Mouse (Mus musculus): ENCODE measurements around the gene Hyal2.
A peak's percentile ranks its signal among the peaks of the same experiment; 100 is the strongest.
"Not testable (repeated sequence)": the region's sequence is repeated elsewhere in the genome, so short reads cannot be mapped to it uniquely, and the experiment has no call there.

Gene Hyal2

DNA sequence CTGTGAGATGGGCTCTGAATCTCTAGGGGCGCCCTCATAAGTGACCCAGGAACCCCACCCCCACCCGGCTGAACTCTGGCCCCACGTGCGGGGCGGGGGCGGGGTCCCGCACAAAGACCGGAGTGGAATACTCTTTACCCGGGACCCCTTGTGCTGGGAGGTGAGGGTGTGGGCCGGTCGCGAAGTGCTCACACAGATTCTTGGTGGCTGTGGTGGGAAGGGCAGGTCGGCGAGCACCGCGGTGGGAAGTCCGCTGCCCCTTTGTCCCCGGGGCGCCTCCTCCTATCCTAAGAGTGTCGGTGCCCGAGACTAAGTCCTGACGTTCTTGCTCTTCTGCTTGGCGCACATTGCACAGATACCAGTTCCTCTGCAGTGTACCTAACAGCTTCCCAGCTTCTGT, 1.5 kb downstream of the Hyal2 start:
- DNase-seq (ENCODE audit: low spot score): no peak

DNA sequence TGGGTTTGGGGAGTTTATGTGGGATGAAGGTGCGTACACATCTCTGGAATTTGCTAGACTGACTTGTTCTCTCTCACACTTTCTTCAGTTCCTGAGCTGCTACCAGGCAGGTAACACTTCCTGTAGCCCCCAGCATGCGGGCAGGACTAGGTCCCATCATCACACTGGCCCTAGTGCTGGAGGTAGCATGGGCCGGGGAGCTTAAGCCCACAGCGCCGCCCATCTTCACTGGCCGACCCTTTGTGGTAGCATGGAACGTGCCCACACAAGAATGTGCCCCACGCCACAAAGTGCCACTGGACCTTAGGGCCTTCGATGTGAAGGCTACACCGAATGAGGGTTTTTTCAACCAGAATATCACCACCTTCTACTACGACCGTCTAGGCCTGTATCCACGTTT, 2.3 kb downstream of the Hyal2 start:
- DNase-seq (ENCODE audit: low spot score): no peak

DNA sequence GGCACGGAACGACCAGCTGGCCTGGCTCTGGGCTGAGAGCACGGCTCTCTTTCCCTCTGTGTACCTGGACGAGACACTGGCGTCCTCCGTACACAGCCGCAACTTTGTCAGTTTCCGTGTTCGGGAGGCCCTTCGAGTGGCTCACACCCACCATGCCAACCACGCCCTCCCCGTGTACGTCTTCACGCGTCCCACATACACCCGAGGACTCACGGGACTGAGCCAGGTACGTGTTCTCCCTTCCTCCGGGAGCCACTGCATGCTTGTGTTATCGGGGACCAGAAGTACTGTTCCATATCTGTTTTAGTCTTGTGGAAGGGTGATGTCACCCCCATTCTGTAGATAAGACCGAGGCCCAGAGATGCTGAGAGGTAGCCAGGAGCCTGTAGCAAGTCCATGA, 3.1 kb downstream of the Hyal2 start:
- no peak for DNase-seq (ENCODE audit: low spot score)

DNA sequence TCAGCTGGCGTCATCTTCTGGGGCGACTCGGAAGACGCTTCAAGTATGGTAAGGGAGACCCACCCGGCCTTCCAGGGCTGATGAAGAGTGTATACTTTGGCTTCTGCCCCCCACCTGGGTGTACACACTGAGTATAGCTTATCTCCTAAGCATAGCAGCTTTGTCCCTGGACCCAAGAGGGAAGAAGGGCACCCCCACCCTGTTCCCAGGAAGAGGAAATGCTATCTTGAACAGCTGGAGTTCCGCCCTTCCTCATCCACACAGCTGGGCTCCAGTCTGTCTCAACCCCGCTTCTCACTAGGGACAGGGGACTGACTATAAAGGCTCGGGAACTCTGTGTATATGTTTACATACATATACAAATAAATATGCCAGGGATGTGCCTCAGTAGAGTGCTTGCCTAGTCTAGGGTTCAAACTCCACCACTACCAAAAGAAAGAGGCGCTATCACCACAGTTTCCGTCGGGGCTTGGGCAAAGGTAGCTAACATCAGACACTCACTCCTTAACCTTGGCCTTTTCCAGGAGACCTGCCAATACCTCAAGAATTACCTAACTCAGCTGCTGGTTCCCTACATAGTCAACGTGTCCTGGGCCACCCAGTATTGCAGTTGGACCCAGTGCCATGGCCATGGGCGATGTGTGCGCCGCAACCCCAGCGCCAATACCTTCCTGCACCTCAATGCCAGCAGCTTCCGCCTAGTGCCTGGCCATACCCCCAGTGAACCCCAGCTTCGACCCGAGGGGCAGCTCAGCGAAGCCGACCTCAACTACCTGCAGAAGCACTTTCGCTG, 4.0 kb downstream of the Hyal2 start:
- no peak for DNase-seq (ENCODE audit: low spot score)

DNA sequence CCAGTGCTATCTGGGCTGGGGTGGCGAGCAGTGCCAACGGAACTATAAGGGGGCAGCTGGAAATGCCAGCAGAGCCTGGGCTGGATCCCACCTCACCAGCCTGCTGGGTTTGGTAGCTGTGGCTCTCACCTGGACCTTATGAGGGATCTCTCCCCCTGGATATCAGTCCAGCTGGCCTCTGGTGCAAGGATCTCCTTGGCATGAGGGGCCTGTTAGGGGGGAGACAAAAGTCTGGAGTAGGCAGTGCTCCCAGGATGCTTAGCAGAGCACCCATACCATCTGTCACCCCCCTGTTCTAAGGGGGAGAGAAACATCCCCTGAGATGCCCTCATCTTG, 4.5 kb downstream of the Hyal2 start:
- DNase-seq (ENCODE audit: low spot score): no peak

DNA sequence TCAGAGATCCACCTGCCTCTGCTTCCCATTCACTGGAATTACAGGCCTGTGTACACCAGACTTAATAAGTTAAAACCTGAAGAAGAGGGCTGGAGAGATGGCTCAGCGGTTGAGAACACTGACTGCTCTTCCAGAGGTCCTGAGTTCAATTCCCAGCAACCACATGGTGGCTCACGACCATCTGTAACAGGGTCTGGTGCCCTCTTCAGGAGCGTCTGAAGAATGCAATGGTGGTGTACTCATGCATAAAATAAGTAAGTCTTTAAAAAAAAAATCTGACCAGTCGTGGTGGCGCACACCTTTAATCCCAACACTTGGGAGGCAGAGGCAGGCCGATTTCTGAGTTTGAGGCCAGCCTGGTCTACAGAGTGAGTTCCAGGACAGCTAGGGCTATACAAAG, 6.0 kb downstream of the Hyal2 start:
- not testable (repeated sequence) for DNase-seq (ENCODE audit: low spot score)

DNA sequence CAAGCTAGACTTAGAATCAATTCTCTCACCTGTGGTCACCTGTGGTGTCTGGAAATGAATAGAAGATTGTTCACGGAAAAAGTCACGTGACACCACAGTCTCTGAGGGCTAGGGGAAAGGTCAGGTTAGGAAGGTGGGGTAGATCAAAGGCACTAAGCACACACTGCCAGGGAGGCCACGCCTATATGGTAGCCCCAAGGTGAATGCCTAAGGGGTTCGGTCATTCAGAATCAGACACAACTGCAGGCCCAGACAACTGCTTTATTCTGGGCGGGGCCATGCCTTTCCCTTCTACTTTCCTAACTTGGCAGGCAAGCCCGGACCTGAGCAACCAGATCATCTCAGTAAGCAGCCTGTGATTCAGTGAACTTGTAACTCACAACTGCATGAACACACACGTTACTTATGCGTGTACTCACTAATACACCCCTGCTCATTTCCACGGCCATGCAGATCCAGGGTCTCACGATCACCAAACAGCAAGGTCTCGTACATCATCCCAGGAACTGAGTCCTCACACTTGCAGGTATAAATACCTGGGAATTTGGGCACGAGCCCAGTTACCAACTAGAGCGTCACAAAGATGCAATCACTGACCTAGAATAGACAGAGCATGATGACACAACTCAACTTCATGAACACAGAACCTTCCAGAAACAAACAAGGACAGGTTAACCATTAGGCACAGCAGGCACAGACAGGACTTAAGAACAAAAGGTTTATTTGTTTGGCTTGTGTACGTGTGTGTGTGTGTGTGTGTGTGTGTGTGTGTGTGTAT, 8.0 kb downstream of the Hyal2 start:
- no peak for DNase-seq (ENCODE audit: low spot score)

DNA sequence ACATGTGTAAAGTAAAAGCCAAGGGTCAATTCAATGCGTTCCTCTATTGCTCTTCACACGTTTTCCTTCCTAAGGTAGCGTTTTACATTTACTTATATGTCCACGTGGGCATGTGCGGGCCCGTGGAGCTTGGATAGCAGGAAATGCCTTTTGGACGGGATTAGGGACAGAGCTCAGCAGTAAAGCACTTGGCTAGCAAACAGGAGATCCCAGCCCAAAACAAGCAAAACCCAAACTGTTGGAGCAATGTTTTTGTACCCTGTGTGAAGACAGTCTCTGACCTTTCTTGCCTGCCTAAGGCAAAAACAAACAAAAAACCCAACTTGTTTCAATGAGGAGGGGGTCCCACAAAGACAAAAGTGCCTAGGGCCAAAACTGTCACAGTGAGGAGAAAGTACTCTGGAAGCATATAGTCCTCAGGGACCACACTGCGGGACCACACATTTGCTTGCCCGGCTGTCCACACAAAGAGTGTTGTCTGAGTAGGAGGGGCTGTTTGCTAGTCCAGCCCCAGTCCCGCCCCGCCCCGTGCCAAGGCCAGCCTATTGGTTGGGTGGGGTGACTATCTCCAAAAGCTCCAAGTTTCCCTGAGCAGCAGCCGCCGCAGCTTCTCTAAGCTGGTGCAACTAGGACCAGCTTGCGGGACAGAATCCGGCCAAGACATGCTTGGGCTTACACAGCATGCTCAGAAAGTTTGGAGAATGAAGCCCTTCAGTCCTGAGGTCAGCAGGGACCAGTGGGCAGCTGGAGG, 8.8 kb downstream of the Hyal2 start, which contains the start of gene Hyal1:
Hyal1 (plus strand) TSS at position 571 of the 751 bp plus-strand sequence.
- DNase-seq (ENCODE audit: low spot score): no peak

DNA sequence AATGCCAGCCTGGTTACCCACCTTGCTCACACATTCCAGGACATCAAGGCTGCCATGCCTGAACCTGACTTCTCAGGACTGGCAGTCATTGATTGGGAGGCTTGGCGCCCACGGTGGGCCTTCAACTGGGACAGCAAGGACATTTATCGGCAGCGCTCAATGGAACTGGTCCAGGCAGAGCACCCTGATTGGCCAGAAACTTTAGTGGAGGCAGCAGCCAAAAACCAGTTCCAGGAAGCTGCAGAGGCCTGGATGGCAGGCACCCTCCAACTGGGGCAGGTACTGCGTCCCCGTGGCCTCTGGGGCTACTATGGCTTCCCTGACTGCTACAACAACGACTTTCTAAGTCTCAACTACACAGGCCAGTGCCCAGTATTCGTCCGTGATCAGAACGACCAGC, 10.1 kb downstream of the Hyal2 start:
- DNase-seq (ENCODE audit: low spot score): no peak

DNA sequence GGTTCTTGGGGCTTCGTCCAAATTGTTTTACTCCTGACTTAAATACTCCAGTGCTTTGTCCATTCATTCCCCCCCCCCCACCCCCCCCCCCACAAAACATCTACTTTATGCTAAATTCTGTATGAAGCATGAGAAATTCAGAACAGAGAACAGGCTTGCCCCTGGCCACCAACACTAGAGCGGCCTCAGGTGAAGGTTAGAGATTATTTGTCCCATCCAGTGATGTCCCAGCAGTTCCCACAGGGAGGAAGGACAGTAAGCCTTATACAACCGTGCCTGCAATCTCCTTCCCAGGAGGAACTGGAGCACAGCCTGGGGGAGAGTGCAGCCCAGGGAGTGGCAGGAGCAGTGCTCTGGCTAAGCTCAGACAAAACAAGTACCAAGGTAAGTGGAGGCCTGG, 10.8 kb downstream of the Hyal2 start, which contains the start of gene Naa80:
Naa80 (plus strand) TSS at position 301 of the 400 bp plus-strand sequence.
- DNase-seq (ENCODE audit: low spot score): no peak

DNA sequence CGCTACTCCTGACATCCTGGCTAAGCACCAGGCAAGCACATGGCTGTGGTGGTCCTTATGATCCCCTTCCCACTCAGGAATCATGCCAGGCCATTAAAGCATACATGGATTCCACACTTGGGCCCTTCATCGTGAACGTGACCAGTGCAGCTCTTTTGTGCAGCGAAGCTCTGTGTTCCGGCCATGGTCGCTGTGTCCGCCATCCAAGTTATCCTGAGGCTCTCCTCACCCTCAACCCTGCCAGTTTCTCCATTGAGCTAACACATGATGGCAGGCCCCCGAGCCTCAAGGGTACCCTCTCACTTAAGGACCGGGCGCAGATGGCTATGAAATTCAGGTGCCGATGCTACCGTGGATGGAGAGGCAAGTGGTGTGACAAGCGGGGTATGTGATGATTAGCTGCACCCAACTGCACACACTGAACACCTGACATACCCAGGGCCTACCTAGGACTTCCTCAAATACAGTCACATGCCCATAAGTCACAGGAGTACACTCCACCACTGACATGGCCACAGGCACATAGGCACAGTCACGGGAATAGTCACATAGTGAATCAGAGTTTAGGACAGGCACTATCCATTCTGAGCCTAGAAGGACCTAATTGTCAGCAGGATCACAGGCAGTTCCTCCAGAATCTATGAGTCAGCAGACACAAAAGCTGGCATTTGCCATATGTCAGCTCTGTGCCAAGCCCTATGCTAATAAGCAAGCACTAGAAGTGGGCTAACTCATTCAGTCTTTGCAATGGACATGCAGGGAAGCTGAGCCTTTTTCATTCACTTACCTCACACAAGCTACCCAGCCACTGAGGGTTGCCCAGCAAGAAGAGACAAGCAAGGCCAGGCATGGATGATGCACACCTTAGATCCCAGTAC, 11.5 kb downstream of the Hyal2 start:
- no peak for DNase-seq (ENCODE audit: low spot score)

DNA sequence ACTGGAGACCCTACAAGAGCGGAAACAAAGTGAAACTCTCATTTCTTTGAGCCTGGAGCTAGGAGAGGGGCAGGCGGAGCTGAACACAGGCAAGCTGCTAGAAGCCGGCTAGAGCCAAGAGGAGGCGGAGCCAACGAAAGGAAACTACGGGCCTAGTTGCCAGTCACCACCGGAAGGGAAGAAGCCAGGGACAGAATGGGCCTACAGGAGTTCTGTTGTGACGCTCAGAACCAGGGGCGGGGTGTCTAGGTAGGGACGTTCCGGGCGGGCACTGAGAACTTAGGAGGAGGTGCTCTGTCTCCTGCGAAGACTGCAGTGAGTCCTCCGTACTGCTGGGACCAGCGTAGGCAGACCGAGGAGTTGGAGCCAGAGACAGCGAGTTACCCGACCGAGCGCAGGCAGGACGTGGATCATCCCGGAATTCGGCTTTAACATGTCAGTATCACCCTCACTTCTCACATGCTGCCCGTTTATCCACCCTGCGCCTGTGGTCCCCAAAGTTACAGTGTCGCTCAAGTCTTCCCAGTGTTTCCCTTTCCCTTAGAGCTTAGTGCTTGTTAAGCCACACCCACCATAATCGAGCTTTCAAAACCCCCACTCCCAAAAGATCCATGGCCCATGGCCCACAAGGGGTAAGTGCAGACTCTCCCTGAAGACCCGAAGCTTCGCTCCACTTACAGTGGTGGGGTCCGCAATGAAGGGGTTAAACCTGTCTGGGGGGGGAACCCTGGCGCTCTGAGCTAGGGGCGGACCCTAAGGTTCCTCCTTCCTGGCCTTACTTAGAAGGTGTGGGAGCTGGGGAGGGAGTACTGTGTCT, 13.0 kb downstream of the Hyal2 start, which contains the start of gene Hyal3:
Hyal3 (plus strand) TSS at position 318 of the 817 bp plus-strand sequence.
- peak; percentile 63 for DNase-seq (ENCODE audit: low spot score)

DNA sequence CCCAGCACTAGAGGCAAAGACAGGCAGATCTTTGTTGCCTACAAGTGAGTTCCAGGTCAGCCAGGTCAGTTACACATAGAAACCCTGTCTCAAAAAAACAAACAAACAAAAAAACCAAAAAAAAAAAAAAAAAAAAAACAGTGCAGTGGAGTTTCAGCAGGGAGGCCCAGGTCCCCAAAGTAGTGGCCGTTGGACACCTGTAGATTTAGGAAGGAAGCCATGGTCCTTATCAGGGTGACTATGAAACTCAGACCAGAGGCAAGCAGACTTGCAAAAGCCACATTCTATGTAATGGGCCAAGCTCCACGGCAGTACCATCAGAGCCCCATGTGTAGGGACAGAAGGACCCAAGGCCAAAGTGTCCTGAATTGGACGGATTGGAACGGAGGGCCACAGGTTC, 13.8 kb downstream of the Hyal2 start:
- no peak for DNase-seq (ENCODE audit: low spot score)

DNA sequence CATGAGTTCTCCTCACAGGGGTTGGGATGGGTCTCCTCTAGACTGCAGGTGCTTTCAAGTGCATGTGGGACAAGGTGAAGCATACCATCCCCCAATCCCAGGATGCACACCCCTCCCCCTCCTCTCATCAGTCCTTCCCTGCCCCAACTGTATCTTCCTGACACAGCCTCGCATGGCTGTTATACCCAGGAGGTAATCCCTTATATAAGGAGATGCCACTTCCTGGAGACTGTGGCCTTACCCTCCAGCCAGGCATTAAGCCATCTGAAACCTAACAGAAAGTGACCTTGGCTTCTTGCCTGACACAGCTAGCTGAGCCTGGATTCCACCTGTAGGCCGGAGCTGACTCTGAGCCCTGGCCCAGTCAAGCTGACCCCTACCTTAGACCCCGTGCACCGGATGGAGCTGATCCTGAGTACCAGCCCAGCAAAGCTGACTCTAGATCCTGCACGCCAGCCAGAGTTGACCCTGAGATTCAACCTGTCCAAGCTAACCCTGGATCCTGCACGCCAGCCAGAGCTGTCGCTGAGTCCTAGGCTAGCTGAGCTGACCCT, 14.8 kb downstream of the Hyal2 start:
- DNase-seq (ENCODE audit: low spot score): no peak

DNA sequence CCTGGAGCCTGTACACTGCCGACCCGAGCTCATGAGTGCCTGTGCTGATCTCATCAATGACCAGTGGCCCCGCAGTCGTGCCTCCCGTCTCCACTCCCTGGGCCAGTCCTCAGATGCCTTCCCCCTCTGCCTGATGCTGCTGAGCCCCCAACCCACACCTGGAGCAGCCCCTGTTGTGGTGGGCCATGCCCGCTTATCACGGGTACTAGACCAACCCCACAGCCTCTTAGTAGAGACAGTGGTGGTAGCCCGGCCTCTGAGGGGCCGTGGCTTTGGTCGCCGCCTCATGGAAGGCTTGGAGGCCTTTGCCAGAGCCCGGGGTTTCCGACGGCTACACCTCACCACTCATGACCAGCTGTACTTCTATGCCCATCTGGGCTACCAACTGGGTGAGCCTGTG, 15.4 kb downstream of the Hyal2 start:
- no peak for DNase-seq (ENCODE audit: low spot score)

DNA sequence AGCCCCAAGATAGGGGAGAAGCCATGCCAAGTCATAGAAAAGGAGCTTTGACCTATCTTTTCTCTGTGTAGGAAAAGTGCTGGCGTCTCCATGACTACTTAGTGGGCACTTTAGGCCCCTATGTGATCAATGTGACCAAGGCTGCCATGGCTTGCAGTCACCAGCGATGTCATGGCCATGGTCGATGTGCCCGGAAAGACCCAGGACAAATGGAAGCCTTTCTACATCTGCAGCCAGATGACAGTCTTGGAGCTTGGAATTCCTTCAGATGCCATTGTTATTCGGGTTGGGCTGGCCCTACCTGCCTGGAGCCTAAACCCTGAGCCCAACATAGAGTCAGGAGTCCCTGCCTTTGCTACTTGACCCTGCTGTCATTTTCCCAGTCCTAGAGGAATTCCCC, 18.8 kb downstream of the Hyal2 start:
- DNase-seq (ENCODE audit: low spot score): no peak

DNA sequence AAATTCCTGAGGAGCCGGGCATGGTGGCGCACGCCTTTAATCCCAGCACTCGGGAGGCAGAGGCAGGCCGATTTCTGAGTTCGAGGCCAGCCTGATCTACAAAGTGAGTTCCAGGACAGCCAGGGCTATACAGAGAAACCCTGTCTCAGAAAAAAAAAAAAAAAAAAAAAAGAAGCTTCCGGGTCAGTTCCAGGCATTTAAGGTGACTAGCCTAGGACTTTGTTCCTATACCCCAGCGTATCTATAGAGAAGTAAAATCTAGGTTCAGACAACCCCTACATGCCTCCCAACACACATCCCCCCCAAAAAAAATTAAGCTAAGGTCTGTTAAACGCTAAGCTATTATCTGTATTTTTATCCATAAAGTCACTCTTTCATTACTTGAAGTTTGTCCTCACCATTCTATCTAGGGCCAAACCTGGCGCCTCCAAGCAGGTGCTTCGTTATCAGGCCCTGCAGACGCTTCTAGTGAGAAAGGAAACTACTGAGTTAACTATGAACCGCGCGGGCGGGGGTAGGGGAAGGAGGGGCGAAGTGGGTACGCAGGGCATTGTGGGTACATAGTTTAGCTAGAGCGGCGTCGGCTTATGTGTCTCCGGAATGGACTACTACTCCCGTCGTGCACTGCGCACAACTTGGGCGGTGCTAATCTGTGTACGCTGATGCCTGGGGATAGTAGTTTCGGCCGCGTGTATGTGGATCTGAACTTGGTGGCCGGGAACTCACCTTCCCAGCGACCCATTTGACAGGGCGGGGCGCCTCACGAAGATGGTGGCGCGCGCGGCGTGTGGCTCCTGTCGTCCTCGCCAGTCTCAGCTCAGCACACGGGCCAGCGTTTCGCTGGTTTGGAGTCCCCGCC, 19.5 kb downstream of the Hyal2 start, which contains the start of gene Ifrd2:
Ifrd2 (plus strand) TSS at position 669 of the 859 bp plus-strand sequence.
- peak; percentile 85 for DNase-seq (ENCODE audit: low spot score)

DNA sequence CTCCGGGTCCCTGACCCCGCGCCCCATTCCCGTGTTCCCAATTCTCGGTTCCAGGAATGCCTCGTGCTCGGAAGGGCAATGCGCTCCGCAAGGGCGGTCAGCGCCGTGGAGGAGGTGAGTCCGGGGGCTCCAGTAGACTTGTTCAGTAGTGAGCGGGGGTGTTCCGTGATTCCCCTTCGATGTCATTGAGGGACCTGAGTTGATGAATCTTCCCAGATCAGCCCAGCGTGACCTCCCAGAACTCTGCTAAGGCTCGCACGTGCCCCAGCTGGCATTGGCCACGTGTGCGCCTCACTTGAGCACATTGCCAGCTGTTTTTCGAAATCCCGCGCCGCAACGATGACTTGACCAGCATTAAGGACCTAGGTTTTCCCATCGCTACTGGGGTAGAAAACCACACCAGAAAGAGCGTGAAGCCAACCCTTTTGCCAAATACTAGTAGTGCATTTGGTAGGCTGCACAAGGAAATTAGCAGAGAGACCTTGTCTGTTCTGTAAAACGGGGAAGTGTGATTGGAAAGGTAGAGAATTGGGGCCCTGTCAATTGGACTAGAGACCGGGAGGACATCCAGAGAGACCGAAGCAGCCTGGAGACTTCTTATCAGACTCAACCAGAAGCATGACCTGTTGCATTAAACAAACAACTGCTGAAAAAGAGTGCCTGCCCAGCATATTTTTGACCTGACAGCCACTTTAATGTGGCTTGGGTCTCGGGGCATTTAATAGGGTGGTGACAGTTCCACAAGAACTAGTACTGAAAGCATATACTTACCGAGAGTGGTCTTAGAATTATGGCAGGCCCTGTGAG, 20.3 kb downstream of the Hyal2 start:
- no peak for DNase-seq (ENCODE audit: low spot score)
